Comparison of ENCODE assay signal across 44 mouse cellular contexts in genomic region chr15:6444452-6444851, GRCm38 (mm10). TPM values are rescaled to one million over a fixed set of nuclear protein-coding genes. Genes with fewer than 3 reads are reported as not detected.
"Had no signal": no experiment of that assay in that cellular context is flagged by ENCODE, and none has a peak within 500 bp of the region (broad histone marks: within the 10 kb centered on the region; RNA-seq: fewer than 3 reads in every experiment).

No protein-coding gene starts in this region.

- H3K27me3 ChIP-seq: limb, embryonic 12.5 days; limb, embryonic 13.5 days; limb, embryonic 15.5 days; liver, embryonic 12.5 days; liver, embryonic 13.5 days; liver, embryonic 15.5 days; lung, embryonic 15.5 days; midbrain, embryonic 12.5 days; midbrain, embryonic 13.5 days; midbrain, embryonic 15.5 days; neural tube, embryonic 12.5 days had no signal

- H3K9ac ChIP-seq: limb, embryonic 12.5 days; limb, embryonic 13.5 days; limb, embryonic 15.5 days; liver, embryonic 12.5 days; liver, embryonic 13.5 days; liver, embryonic 14.5 days; liver, embryonic 15.5 days; liver, postnatal 0 days; lung, embryonic 14.5 days; lung, embryonic 15.5 days; midbrain, embryonic 12.5 days; midbrain, embryonic 13.5 days; midbrain, embryonic 15.5 days; neural tube, embryonic 12.5 days had no signal

- H3K4me3 ChIP-seq: limb, embryonic 10.5 days; limb, embryonic 12.5 days; limb, embryonic 13.5 days; limb, embryonic 15.5 days; liver, embryonic 12.5 days; liver, embryonic 13.5 days; liver, embryonic 15.5 days; lung, embryonic 15.5 days; megakaryocyte, embryonic 14.5 days; midbrain, embryonic 10.5 days; midbrain, embryonic 12.5 days; midbrain, embryonic 13.5 days; midbrain, embryonic 15.5 days; myocyte; neural tube, embryonic 12.5 days had no signal

- H3K4me2 ChIP-seq: limb, embryonic 12.5 days; limb, embryonic 13.5 days; limb, embryonic 15.5 days; liver, embryonic 12.5 days; liver, embryonic 13.5 days; lung, embryonic 14.5 days; lung, embryonic 15.5 days; midbrain, embryonic 11.5 days; midbrain, embryonic 12.5 days; midbrain, embryonic 13.5 days; midbrain, embryonic 15.5 days; neural tube, embryonic 12.5 days had no signal

- H3K27ac ChIP-seq: limb, embryonic 10.5 days; limb, embryonic 12.5 days; limb, embryonic 13.5 days; limb, embryonic 15.5 days; liver, embryonic 12.5 days; liver, embryonic 13.5 days; liver, embryonic 14.5 days; liver, embryonic 15.5 days; lung, embryonic 15.5 days; macrophage; midbrain, embryonic 10.5 days; midbrain, embryonic 12.5 days; midbrain, embryonic 13.5 days; midbrain, embryonic 15.5 days; neural tube, embryonic 12.5 days had no signal

- H3K4me1 ChIP-seq: liver, embryonic 12.5 days; liver, embryonic 13.5 days; liver, embryonic 15.5 days; neural tube, embryonic 12.5 days had no signal

- ATAC-seq: liver, embryonic 12.5 days; lung, postnatal 0 days; midbrain, embryonic 13.5 days; midbrain, embryonic 15.5 days; midbrain, embryonic 16.5 days had no signal

- H3K36me3 ChIP-seq: limb, embryonic 10.5 days; limb, embryonic 12.5 days; liver, embryonic 12.5 days; liver, embryonic 13.5 days; liver, embryonic 15.5 days; lung, embryonic 15.5 days; midbrain, embryonic 10.5 days; midbrain, embryonic 12.5 days; midbrain, embryonic 13.5 days; midbrain, embryonic 15.5 days; neural tube, embryonic 12.5 days had no signal

- DNase-seq: left cerebral cortex, postnatal 4 days; liver; liver, embryonic 13.5 days; liver, postnatal 0 days; lung, adult 18-20 months; lung, adult 2 months; lung, embryonic 14.5 days; lung, postnatal 10 days; lung, postnatal 14 days; lung, postnatal 36 days; lung, postnatal 4 days; midbrain, embryonic 14.5 days had no signal

- H3K9me3 ChIP-seq: limb, embryonic 10.5 days; limb, embryonic 12.5 days; limb, embryonic 13.5 days; limb, embryonic 15.5 days; liver, embryonic 12.5 days; liver, embryonic 13.5 days; liver, embryonic 15.5 days; lung, embryonic 15.5 days; megakaryocyte, embryonic 14.5 days; midbrain, embryonic 10.5 days; midbrain, embryonic 12.5 days; midbrain, embryonic 13.5 days; midbrain, embryonic 15.5 days; neural tube, embryonic 12.5 days had no signal

RNA-seq across cellular contexts. Expression of gene C9, which starts 0.7 kb away (rescaled TPM):
- total RNA-seq: left cerebral cortex, adult 8-10 months; left cerebral cortex, postnatal 10 days; left cerebral cortex, postnatal 14 days; left cerebral cortex, postnatal 25 days; left cerebral cortex, postnatal 36 days; left cerebral cortex, postnatal 4 days; megakaryocyte progenitor cell, adult 5-6 weeks; megakaryocyte, adult 5-6 weeks; megakaryocyte-erythroid progenitor cell, adult 5-6 weeks; midbrain, postnatal 0 days; monocyte, adult 5-6 weeks had no signal
- polyA plus RNA-seq: limb, embryonic 10.5 days; limb, embryonic 11.5 days; limb, embryonic 12.5 days; limb, embryonic 13.5 days; limb, embryonic 15.5 days; lung, adult 2 months; lung, embryonic 14.5 days; lung, embryonic 15.5 days; lung, embryonic 16.5 days; lung, postnatal 0 days; macrophage; midbrain, embryonic 10.5 days; midbrain, embryonic 11.5 days; midbrain, embryonic 13.5 days; midbrain, embryonic 14.5 days; midbrain, embryonic 15.5 days; midbrain, embryonic 16.5 days; midbrain, postnatal 0 days; myocyte; neural tube, embryonic 11.5 days; neural tube, embryonic 12.5 days had no signal
